Mouse (Mus musculus): ENCODE results near the gene Hsd11b1. TPM values are rescaled to one million over a fixed set of nuclear protein-coding genes. Genes with fewer than 3 reads are reported as not detected.

Hsd11b1 gene
- 2.7 and 3.0 TPM in 2 replicates for total RNA-seq (2014; rRNA removed)
- 2.8 and 3.4 TPM in 2 replicates for polyA plus RNA-seq (2015; fragmentation: Nextera tagmentation; extraction: Ambion mirVana)

DNA sequence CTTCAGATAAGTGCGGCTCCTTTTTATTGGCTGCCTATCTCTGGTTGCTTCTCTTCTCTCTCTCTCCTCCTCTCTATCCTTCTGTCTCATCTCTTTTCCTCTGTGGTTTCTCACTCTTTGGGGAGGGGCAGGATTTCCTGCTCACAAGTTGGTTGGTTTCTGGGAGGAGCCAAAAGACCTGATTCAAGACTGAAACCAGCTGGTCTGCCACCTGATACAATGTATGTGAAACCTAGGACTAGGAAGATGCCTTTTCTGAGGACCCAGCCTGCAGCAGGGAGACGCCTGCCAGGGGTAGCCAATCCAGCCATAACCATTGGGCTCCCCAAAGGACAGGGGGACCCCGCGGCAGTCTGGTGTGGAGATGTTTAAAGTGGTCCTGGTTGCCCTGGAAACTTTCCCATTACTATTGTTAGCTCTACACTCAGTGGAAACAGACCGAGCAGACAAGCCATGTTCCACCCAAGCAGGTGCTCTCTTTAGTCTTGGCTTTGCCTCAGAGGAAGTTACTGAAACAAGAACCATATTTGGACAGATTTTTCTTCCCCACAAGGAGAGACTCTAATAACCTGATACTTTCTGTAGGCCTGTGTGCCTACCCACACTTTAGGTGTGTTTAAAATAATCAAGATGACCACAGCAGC, at the start of gene Hsd11b1:
Hsd11b1 (minus strand) TSS at position 121 of the 644 bp plus-strand sequence.
- no peak within 1 kb of the TSS for H3K9ac ChIP-seq (replicated peaks; ENCODE audit: low read length, poor library complexity, severe bottlenecking)
- DNase-seq (ENCODE audit: low spot score), result no peak
- no peaks in the 10 kb centered on the region for H3K9me3 ChIP-seq (ENCODE audit: low read length)
- no peak for ATAC-seq (ENCODE audit: low FRiP score)
- no peak within 1 kb of the TSS for H3K27ac ChIP-seq (ENCODE audit: low read depth, low read length)
- 69% methylated on average over 5 of the region's 5 CpGs for WGBS
- H3K27me3 ChIP-seq (ENCODE audit: insufficient read depth, low read length), result no peaks in the 10 kb centered on the region
- no peak within 1 kb of the TSS for H3K4me3 ChIP-seq (ENCODE audit: low read depth, low read length)
- H3K36me3 ChIP-seq (ENCODE audit: insufficient read depth, low read length), result no peaks in the 10 kb centered on the region
- no peaks in the 10 kb centered on the region for H3K4me1 ChIP-seq (ENCODE audit: insufficient read depth, low read length)
- no peak within 1 kb of the TSS for H3K4me2 ChIP-seq (ENCODE audit: low read depth, low read length, poor library complexity, severe bottlenecking)
- TF ChIP-seq CTCF (IDR thresholded peaks at IDR 0.05), result no peak

DNA sequence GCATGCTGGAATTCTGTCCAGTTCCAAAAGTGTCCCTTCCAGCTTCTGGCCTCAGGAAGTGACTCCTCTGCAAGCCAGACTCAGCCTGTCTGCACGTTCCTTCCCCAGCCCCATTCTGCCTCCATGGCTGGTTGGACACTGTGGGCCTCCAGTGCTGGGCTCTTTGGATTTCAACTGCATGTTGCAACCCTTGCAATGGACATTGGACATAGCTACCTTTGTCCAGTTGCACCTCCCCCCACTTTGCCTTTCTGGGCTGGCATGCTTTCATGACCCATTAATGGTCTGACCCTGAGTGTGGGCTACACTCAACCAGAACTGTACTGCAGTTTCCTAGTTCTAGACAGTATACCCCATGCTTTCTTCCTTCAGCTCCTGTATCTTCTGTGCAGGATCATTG, 47.7 kb upstream of the Hsd11b1 start:
- H3K4me1 ChIP-seq (ENCODE audit: insufficient read depth, low read length), result no peaks in the 10 kb centered on the region
- H3K9ac ChIP-seq (replicated peaks; ENCODE audit: low read length, poor library complexity, severe bottlenecking), result no peak overlapping the region
- ATAC-seq (ENCODE audit: low FRiP score) (no peak), DNase-seq (ENCODE audit: low spot score) (no peak)
- H3K4me2 ChIP-seq (ENCODE audit: low read depth, low read length, poor library complexity, severe bottlenecking), result no peak overlapping the region
- H3K27me3 ChIP-seq (ENCODE audit: insufficient read depth, low read length), result no peaks in the 10 kb centered on the region
- no peaks in the 10 kb centered on the region for H3K36me3 ChIP-seq (ENCODE audit: insufficient read depth, low read length)
- WGBS, result 93% methylated on average over 1 of the region's 1 CpGs
- no peak for TF ChIP-seq CTCF (IDR thresholded peaks at IDR 0.05)
- no peak overlapping the region for H3K27ac ChIP-seq (ENCODE audit: low read depth, low read length)
- H3K9me3 ChIP-seq (ENCODE audit: low read length), result no peaks in the 10 kb centered on the region
- H3K4me3 ChIP-seq (ENCODE audit: low read depth, low read length), result no peak overlapping the region

DNA sequence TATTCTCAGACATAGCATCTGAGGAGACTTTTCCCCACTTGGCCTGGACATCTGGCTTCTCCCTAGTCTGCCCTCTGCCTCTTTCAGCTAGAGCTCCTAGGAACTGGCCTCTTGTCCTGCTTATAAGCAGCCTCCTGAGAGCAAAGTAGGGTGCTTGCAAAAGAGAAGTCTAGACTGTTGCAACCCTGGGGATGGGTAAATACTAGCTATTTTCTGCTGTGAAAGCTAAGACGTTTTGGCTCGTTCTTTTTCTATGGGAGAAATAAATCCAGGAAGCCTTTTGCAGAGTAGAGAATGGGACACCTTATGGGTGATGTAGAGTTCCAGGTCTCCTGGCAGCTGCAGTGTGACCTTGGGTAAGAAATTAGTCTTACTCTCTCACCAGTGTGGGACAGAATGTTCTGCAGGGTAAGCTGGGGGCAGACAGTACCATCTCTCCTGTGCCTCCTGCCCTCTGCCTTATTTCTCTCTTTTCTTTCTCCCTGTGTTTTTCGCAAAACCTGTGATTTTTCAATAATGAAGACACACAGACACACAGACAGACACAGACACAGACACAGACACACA, 46.7 kb upstream of the Hsd11b1 start:
- no peak for TF ChIP-seq CTCF (IDR thresholded peaks at IDR 0.05)
- H3K4me1 ChIP-seq (ENCODE audit: insufficient read depth, low read length), result no peaks in the 10 kb centered on the region
- DNase-seq (ENCODE audit: low spot score), result no peak
- ATAC-seq (ENCODE audit: low FRiP score), result no peak
- no peak overlapping the region for H3K9ac ChIP-seq (replicated peaks; ENCODE audit: low read length, poor library complexity, severe bottlenecking)
- WGBS, result 88% methylated on average over 3 of the region's 3 CpGs
- no peak overlapping the region for H3K4me2 ChIP-seq (ENCODE audit: low read depth, low read length, poor library complexity, severe bottlenecking)
- no peak overlapping the region for H3K27ac ChIP-seq (ENCODE audit: low read depth, low read length)
- no peaks in the 10 kb centered on the region for H3K36me3 ChIP-seq (ENCODE audit: insufficient read depth, low read length)
- H3K27me3 ChIP-seq (ENCODE audit: insufficient read depth, low read length), result no peaks in the 10 kb centered on the region
- H3K9me3 ChIP-seq (ENCODE audit: low read length), result no peaks in the 10 kb centered on the region
- no peak overlapping the region for H3K4me3 ChIP-seq (ENCODE audit: low read depth, low read length)

DNA sequence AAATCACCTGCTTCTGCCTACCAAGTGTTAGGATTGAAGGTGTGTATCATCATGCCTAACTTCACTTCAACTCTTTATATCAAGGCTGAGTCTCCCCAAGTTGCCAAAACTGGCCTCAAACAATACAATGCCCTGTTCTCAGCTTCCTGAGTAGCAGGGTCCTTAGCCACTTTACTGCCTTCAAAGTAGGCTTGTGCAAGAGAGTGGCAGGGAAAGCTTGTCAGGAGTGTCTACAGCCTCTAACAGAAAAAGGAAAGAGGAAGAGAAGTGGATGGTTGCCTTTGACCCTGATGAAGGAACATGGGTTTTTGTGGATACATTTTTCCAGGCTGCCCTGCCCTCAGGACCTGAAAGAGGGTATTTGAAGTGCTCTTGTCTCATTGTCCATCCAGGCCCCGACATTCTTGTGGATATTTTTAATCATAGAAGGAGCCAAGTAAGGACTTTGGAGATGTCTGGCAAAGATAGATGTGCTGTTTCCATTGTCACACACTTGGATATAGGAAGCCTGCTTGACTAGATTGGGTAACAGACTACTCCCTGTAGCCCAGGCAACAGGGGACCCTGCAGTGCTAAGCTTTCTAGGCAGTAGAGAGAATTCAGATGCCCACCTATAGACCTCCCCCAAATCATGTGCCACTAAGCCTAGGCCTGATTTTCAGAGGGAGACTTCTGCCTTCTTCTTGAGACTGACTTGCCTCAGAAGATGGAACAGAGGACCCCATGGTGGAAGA, 46.1 kb upstream of the Hsd11b1 start:
- H3K27ac ChIP-seq (ENCODE audit: low read depth, low read length), result no peak overlapping the region
- no peaks in the 10 kb centered on the region for H3K9me3 ChIP-seq (ENCODE audit: low read length)
- no peak overlapping the region for H3K4me3 ChIP-seq (ENCODE audit: low read depth, low read length)
- 76% methylated on average over 1 of the region's 1 CpGs for WGBS
- H3K9ac ChIP-seq (replicated peaks; ENCODE audit: low read length, poor library complexity, severe bottlenecking), result no peak overlapping the region
- no peaks in the 10 kb centered on the region for H3K4me1 ChIP-seq (ENCODE audit: insufficient read depth, low read length)
- no peak for DNase-seq (ENCODE audit: low spot score)
- H3K27me3 ChIP-seq (ENCODE audit: insufficient read depth, low read length), result no peaks in the 10 kb centered on the region
- no peak for TF ChIP-seq CTCF (IDR thresholded peaks at IDR 0.05)
- no peak overlapping the region for H3K4me2 ChIP-seq (ENCODE audit: low read depth, low read length, poor library complexity, severe bottlenecking)
- ATAC-seq (ENCODE audit: low FRiP score), result no peak
- H3K36me3 ChIP-seq (ENCODE audit: insufficient read depth, low read length), result no peaks in the 10 kb centered on the region

DNA sequence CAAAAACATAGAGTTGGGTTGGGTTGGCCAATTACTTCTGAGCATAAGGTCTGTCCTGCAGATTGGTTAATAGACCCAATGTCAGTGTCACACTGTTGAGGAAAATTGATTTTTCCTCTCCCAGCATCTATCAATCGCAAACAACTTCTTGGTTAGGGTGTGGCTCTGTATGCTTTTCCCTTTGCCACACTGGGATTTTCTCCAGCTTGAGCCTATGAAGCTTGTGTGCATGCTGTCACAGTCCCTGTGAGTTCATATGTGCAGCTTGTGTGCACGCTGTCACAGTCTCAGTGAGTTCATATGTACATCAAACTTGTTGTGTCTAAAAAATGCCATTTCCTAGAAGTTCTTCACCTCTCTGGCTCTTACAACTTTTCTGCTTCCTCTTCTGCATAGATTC, 43.0 kb upstream of the Hsd11b1 start:
- Histone ChIP-seq H3K4me1 (ENCODE audit: insufficient read depth, low read length) (no peaks in the 10 kb centered on the region), H3K27ac (ENCODE audit: low read depth, low read length) (no peak overlapping the region), H3K4me3 (ENCODE audit: low read depth, low read length) (no peak overlapping the region), H3K4me2 (ENCODE audit: low read depth, low read length, poor library complexity, severe bottlenecking) (no peak overlapping the region), H3K36me3 (ENCODE audit: insufficient read depth, low read length) (no peaks in the 10 kb centered on the region), H3K27me3 (ENCODE audit: insufficient read depth, low read length) (no peaks in the 10 kb centered on the region), H3K9me3 (ENCODE audit: low read length) (no peaks in the 10 kb centered on the region), H3K9ac (replicated peaks; ENCODE audit: low read length, poor library complexity, severe bottlenecking) (no peak overlapping the region)
- no peak for DNase-seq (ENCODE audit: low spot score)
- no peak for TF ChIP-seq CTCF (IDR thresholded peaks at IDR 0.05)
- ATAC-seq (ENCODE audit: low FRiP score), result no peak
- WGBS, result 97% methylated on average over 2 of the region's 2 CpGs

DNA sequence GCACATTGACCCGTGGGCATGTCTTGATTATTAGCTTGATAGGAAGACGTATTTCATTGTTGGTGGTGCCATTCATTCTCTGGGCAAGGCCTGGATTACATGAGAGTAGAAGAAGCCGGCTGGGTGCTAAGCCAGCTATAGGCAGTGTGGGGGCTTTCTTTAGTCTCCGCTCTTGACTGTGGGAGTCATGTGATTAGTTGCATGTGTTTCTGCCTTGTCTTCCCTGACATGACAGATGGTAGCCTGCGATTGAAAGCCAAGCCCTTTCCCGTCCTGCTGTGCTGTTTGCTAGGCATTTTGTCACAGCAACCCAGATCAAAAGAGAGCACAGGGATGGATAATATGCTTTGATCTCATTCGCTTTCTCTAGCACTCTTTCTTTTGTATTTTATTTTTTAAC, 41.5 kb upstream of the Hsd11b1 start:
- Histone ChIP-seq H3K4me2 (ENCODE audit: low read depth, low read length, poor library complexity, severe bottlenecking) (no peak overlapping the region), H3K36me3 (ENCODE audit: insufficient read depth, low read length) (no peaks in the 10 kb centered on the region), H3K4me1 (ENCODE audit: insufficient read depth, low read length) (no peaks in the 10 kb centered on the region), H3K4me3 (ENCODE audit: low read depth, low read length) (no peak overlapping the region), H3K27ac (ENCODE audit: low read depth, low read length) (no peak overlapping the region), H3K9ac (replicated peaks; ENCODE audit: low read length, poor library complexity, severe bottlenecking) (no peak overlapping the region), H3K27me3 (ENCODE audit: insufficient read depth, low read length) (no peaks in the 10 kb centered on the region), H3K9me3 (ENCODE audit: low read length) (no peaks in the 10 kb centered on the region)
- no peak for ATAC-seq (ENCODE audit: low FRiP score)
- 9% methylated on average over 7 of the region's 7 CpGs for WGBS
- TF ChIP-seq CTCF (IDR thresholded peaks at IDR 0.05), result no peak
- peak; percentile 71 for DNase-seq (ENCODE audit: low spot score)
